Mouse (Mus musculus) testis, adult 2 months (tissue): ENCODE results near the gene Nupr1.

ENCODE experiments used
- CTCF ChIP-seq: fragments of 200-500 bp; IDR thresholded peaks from 2 replicates; pipeline ENCODE4 v1.5.1; 2012; ENCODE audit warnings: low read depth, mild to moderate bottlenecking, inconsistent platforms, low read length, moderate library complexity; ENCODE audit not compliant: control insufficient read depth, insufficient read depth, insufficient replicate concordance
- POLR2A ChIP-seq: fragments of 200-500 bp; IDR thresholded peaks from 2 replicates; pipeline ENCODE4 v1.6.1; 2012; ENCODE audit warnings: low read depth, mild to moderate bottlenecking, inconsistent platforms, low read length, moderate library complexity; ENCODE audit not compliant: control insufficient read depth

DNA sequence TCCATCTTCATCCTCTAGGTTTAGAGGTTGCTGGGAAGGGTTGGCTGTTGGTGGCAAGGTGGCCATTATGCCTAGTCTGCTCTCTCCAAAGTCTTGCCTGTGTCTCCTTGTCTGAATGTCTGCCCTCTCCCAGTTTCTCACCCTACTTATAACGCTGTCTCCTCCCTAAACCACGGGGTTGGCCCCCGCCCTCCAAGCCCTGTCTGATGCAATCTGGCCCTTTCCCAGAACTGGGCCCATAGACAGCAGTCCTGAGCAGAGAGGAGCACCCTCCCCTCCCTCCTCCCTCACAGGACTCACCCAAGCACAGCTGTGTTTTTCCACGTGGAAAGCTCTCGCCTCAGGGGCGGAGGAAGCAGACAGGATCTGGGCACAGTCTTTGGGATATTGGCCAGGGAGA, 5.3 kb downstream of the Nupr1 start:
- TF ChIP-seq CTCF (no peak), POLR2A (no peak)
